Mouse (Mus musculus): ENCODE measurements around the gene Intu.

- TF ChIP-seq CTCF (IDR thresholded peaks at IDR 0.05; ENCODE audit: low read depth) (no peak), EP300 (IDR thresholded peaks at IDR 0.05; ENCODE audit: low read depth) (no peak)
These were observed 47.8 kb upstream of the Intu start for GRCm38 (mm10) chr3:40483221-40483654.
